Mouse (Mus musculus): ENCODE data around the gene Krtap16-3. TPM values are rescaled to one million over a fixed set of nuclear protein-coding genes. Genes with fewer than 3 reads are reported as not detected.

Gene Krtap16-3
- total RNA-seq (2023; ENCODE audit: inconsistent age): not detected in 4 replicates

GRCm38 (mm10) chr16:88962773-88963172 is at the start of gene Krtap16-3:
Gene Krtap16-3, minus strand, starts transcription at chr16:88962873.

GRCm38 (mm10) chr16:89010659-89011058 is 48.0 kb upstream of the Krtap16-3 start, which contains the start of gene Krtap22-2:
Gene Krtap22-2, minus strand, starts transcription at chr16:89010759.

GRCm38 (mm10) chr16:88932165-88932564 is 30.5 kb downstream of the Krtap16-3 start, which contains the start of gene Krtap19-9b:
Gene Krtap19-9b, minus strand, starts transcription at chr16:88932265.

Other genes starting within 250 kb of the Krtap16-3 start
- gene Krtap13-1, start 234.0 kb downstream of the Krtap16-3 start, total RNA-seq (2023; ENCODE audit: inconsistent age): not detected in 4 replicates
- not detected in 4 replicates for gene Krtap13, start 211.2 kb downstream of the Krtap16-3 start, total RNA-seq (2023; ENCODE audit: inconsistent age)
- not detected in 4 replicates for gene 2310034C09Rik, start 204.0 kb downstream of the Krtap16-3 start, total RNA-seq (2023; ENCODE audit: inconsistent age)
- not detected in 4 replicates for gene 2310057N15Rik, start 188.7 kb downstream of the Krtap16-3 start, total RNA-seq (2023; ENCODE audit: inconsistent age)
- gene Gm5965, start 185.0 kb downstream of the Krtap16-3 start, total RNA-seq (2023; ENCODE audit: inconsistent age): not detected in 4 replicates
- gene Gm20741, start 150.7 kb downstream of the Krtap16-3 start, total RNA-seq (2023; ENCODE audit: inconsistent age): not detected in 4 replicates
- not detected in 4 replicates for gene Krtap15, start 142.7 kb downstream of the Krtap16-3 start, total RNA-seq (2023; ENCODE audit: inconsistent age)
- not detected in 4 replicates for gene Krtap14, start 136.7 kb downstream of the Krtap16-3 start, total RNA-seq (2023; ENCODE audit: inconsistent age)
- not detected in 4 replicates for gene Krtap19-1, start 93.5 kb downstream of the Krtap16-3 start, total RNA-seq (2023; ENCODE audit: inconsistent age)
- gene Krtap19-2, start 88.6 kb downstream of the Krtap16-3 start, total RNA-seq (2023; ENCODE audit: inconsistent age): not detected in 4 replicates
- gene Krtap19-3, start 84.8 kb downstream of the Krtap16-3 start, total RNA-seq (2023; ENCODE audit: inconsistent age): not detected in 4 replicates
- not detected in 4 replicates for gene Krtap19-4, start 77.8 kb downstream of the Krtap16-3 start, total RNA-seq (2023; ENCODE audit: inconsistent age)
- not detected in 4 replicates for gene Krtap19-5, start 66.4 kb downstream of the Krtap16-3 start, total RNA-seq (2023; ENCODE audit: inconsistent age)
- not detected in 4 replicates for gene Krtap19-9b, start 30.6 kb downstream of the Krtap16-3 start, total RNA-seq (2023; ENCODE audit: inconsistent age)
- not detected in 4 replicates for gene Krtap22-2, start 47.9 kb upstream of the Krtap16-3 start, total RNA-seq (2023; ENCODE audit: inconsistent age)
- gene Gm10229, start 52.4 kb upstream of the Krtap16-3 start, total RNA-seq (2023; ENCODE audit: inconsistent age): not detected in 4 replicates
- gene Krtap6-1, start 68.8 kb upstream of the Krtap16-3 start, total RNA-seq (2023; ENCODE audit: inconsistent age): not detected in 4 replicates
- gene Gm10228, start 78.6 kb upstream of the Krtap16-3 start, total RNA-seq (2023; ENCODE audit: inconsistent age): not detected in 4 replicates
- gene Krtap6-5, start 85.0 kb upstream of the Krtap16-3 start, total RNA-seq (2023; ENCODE audit: inconsistent age): not detected in 4 replicates
- not detected in 4 replicates for gene 1110025L11Rik, start 101.1 kb upstream of the Krtap16-3 start, total RNA-seq (2023; ENCODE audit: inconsistent age)
- not detected in 4 replicates for gene Krtap6-3, start 121.1 kb upstream of the Krtap16-3 start, total RNA-seq (2023; ENCODE audit: inconsistent age)
- not detected in 4 replicates for gene Gm6358, start 178.0 kb upstream of the Krtap16-3 start, total RNA-seq (2023; ENCODE audit: inconsistent age)
- gene Gm10061, start 188.2 kb upstream of the Krtap16-3 start, total RNA-seq (2023; ENCODE audit: inconsistent age): not detected in 4 replicates
- not detected in 4 replicates for gene Gm9789, start 195.1 kb upstream of the Krtap16-3 start, total RNA-seq (2023; ENCODE audit: inconsistent age)
- not detected in 4 replicates for gene Gm7735, start 206.6 kb upstream of the Krtap16-3 start, total RNA-seq (2023; ENCODE audit: inconsistent age)
- not detected in 4 replicates for gene 1110057P08Rik, start 211.9 kb upstream of the Krtap16-3 start, total RNA-seq (2023; ENCODE audit: inconsistent age)
- gene Krtap20-2, start 243.0 kb upstream of the Krtap16-3 start, total RNA-seq (2023; ENCODE audit: inconsistent age): not detected in 4 replicates

Measured in B cell, adult (primary cell).